Mouse (Mus musculus): ENCODE data around the gene Cacnb4.

Gene Cacnb4

DNA sequence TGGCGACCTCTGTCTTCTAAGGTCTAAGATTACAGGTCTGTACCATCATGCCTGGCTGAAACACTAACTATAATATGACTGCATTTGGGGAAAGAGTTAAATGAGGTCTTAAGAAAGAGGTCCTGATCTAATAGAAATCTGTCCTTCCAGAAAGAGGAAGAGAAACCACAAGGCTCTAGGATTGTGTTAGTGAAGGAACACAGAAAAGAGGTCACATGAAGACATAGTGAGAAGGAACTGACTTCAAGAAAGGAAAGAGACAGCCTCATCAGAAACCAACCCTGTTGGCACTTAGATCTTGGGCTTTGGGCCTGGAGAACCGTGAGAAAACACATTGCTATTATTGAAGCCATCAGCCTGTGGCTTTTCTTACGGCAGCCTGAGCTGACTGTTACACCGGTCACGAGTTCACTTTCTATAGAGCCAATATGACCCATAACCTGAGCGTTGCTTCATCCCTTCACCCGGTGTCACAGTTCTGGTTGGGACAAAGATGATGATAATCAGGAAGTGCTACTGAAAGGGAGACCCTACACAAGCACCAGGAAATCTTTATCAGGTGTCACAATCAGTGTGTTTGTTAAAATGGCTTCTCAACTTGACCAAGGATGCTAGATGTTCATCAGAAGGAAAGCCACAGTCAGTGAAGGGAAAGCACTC is 153.4 kb downstream of the Cacnb4 start:
- no peak for ATAC-seq (ENCODE audit: low TSS enrichment)

DNA sequence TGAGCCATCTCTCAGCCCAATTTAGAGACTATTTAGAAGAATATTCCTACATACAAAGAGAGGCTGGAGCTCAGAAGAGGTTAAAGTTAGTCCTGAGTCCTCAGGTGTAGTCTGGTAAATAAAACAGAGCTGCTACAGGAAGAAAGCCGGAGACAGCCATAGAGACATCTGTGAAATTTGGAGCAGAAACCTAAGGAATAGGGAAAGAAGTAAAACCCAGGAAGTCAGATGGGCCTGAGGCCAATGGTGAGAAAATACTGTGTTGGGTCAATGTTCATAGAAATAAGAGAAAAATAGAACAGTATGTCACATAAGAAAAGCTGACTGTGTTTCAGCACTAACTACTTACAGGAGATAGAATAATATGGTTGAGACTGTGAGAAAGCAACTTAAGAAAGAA is 155.6 kb downstream of the Cacnb4 start:
- no peak for ATAC-seq (ENCODE audit: low TSS enrichment)

DNA sequence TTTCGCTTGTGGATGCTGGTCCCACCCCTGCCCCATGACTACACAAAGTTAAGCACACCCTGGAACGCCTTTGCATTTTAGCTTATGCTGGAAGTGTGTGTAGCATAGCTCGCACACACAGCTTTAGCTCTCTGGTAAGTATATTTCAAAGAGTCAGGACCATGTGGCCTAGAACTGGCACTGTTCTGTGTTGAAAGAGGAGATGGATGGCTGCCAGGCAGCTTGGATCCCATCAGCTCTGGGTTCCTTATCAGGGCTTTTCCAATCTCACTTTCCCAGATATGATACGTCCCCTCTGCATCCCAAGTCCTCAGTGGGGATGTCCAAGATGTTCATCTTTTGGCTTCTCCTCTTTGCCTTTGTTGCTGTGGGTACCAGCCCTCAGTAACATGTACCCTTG is 157.9 kb downstream of the Cacnb4 start:
- ATAC-seq (ENCODE audit: low TSS enrichment): 0 out of 2 replicates have a peak, but pooled peaks have one; percentile 6

DNA sequence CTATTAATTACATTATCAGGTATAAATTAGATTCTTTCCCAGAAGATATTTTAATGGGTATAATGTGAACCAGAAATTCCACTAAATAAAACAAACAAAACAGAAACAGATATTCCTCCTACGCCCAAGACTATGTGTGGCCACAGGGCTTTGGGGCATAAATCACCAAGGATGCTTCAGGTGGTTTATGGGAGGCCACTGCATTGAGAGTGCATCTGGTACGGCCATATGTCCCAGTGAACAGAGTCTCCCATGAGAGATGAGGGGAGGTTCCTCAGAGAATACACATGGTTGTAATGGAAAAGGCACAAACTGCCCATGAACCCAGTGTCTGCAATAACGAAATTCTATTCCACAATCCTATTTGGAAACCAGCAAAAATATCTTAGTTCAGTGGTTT is 160.1 kb downstream of the Cacnb4 start:
- ATAC-seq (ENCODE audit: low TSS enrichment): no peak

DNA sequence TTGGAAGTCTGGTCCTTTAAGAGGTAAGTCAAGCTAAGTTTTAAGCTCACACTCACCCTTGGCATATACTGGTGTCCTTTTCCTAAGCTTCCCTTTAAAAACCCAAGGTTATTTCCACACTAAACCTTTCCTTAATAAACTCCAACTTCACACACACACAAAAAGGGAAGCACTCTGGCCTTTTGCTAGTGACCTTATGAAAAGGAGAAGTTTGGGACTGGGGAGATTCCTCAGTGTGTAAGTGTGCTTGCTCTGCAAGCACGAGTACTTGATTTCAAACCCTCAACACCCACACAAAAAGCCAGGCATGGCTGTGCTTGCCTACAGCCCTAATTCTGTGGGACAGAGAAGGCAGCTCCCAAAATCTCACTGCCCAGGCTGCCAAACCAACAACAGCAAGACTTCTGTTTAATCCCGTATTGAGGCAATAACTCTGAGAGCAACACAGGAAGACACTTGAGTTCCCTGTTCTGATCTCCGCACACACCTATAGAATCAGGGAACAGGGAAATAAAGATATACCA is 163.7 kb downstream of the Cacnb4 start:
- peak; percentile 58 for ATAC-seq (ENCODE audit: low TSS enrichment)

DNA sequence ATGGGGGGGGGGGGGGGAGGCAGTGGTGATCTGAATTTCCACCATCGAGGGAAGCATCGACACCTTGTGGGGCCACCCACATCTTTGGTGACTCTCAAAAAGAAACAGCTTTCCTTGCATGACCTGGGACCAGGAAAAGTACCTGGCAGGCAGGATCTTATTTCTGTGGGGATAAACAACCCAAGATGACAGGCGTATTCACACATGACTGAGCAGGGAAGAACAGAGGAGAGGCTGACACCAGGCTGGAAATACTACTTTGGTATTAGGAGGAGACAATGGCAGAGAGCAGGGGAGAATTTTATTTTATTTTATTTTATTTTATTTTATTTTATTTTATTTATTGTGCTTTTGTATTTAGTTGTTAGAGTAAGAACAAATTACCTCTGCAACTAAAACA is 164.4 kb downstream of the Cacnb4 start:
- no peak for ATAC-seq (ENCODE audit: low TSS enrichment)

DNA sequence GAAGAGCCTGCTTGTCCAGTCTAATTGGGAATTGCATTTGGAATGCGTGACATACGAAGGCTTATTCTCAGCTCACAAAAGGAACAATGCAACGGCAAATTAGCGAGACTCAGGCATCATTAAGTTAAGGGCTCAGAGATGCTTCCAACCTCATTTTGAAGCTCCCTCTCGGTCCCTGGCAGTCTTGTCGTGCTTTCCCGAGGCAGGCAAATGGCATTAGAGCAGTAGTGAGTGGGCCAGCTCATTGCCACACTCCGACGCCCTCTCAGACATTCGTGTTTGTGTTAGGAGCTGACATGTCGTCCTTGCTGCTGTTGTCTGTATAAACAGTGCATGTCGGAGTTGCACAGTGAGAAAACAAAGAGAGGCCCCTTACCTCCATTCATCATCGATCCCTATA is 164.8 kb downstream of the Cacnb4 start:
- ATAC-seq (ENCODE audit: low TSS enrichment): peak; percentile 38; the same call in 1 of the 2 replicates

DNA sequence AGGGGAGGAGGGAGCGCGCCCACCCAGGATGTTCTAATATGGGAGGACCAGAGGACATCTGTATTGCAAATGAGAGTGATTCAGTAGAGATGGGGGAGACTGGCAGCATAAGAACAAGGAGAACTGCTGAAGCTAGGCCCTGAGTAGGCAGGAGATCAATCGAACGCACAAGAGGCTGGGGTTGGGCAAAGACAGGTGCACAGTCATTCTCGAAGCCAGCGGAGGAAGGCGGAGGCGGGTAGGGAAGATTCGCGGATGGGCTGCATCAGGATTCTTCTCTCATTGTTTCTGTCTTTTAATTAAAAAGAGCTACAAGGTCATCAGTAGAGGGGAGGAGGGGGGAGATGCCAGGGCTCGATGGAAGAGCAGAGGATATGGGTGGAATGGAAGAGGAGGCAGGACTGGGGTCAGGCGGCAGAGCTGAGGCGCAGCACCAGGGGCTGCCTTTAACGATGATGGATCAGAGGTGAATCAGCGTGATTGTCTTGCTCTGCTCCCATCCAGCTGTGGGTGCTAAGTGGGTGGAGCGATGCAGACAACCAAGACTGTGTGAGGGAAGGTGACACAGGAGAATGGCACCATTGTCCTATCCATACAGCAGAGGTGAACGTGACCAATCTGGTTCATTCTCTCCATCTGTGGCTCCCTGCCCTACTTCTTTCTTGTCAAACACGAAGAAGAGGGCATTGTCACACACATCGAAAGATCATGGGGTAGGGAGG is 166.7 kb downstream of the Cacnb4 start:
- ATAC-seq (ENCODE audit: low TSS enrichment): peak; percentile 17; the same call in 1 of the 2 replicates

DNA sequence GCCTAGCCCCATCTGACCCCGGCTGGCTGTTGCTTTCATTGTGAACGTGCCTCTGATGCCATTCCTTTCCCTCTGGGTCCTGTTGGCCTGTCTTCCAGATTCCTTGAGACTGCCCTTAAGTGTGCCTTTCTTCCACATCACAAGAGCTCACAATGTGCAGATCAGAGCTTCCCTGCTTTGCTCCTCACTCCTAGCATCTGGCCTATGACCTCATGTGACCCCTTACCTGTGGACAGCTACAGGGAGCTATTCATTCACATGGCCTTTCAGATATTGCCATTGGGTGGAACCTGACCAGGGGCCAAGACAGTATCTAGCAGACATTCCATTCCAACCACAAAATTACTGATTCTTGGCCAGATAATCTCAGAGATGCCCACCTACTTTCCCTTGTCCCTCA is 171.5 kb downstream of the Cacnb4 start:
- ATAC-seq (ENCODE audit: low TSS enrichment): no peak

DNA sequence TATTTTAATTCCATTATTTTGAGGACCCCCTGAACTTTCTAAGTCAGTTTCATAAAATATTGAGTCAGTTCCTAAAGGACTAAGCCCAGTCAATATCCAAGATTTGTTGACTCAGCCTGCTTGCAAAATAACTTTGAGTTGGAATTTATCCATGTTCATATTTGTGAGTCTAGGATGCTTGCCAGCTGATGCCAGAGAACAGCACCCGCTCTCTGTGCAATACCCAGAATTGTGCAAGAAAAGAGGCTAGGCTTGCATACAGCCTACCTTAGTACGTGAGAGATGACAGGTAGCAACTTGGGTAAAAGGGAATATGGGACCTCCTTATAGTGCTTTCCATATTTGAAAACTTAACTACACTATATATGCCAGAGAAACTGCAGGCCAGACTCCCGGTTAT is 171.9 kb downstream of the Cacnb4 start:
- no peak for ATAC-seq (ENCODE audit: low TSS enrichment)

DNA sequence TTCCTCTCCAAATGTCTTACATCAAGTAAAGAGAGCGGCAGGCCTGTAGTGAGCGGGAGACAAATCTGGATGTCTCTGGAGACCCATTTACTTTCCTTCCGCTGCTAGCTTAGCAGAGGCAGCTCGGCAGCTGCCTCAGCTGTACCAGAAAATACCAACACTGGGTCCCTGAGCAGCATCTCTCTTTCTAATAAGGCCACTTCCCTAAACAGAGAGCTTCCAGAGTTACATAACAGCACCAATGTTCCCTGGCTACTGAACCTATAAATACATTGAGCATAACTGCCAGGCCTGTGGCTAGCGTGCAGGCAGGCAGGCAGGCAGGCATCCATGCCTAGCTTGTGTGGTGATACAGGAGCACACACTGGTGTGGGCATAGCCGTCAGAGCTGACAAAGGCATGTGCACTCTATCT is 176.8 kb downstream of the Cacnb4 start:
- ATAC-seq (ENCODE audit: low TSS enrichment): peak; percentile 85

DNA sequence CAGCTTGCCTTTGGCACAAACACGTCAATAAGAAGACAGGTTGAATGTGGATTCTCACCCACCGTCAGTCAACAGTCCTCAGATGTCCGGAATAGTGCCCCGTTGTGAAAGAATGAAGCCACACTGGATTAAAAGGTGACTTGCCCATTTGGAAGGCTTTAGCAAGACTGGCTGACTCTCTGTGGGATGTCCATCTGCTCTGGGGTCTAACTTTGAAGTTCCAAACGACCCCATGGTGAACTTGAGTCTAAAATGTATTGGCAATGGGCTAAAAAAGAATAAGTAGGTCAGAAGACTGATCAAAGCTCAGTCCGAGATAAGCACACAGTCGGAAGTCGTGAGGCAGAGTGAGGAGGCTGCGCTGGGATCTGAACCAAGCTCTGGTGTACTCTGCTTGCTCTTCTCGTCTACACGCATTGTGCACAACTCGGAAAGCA is 177.5 kb downstream of the Cacnb4 start:
- peak; percentile 51 for ATAC-seq (ENCODE audit: low TSS enrichment)

DNA sequence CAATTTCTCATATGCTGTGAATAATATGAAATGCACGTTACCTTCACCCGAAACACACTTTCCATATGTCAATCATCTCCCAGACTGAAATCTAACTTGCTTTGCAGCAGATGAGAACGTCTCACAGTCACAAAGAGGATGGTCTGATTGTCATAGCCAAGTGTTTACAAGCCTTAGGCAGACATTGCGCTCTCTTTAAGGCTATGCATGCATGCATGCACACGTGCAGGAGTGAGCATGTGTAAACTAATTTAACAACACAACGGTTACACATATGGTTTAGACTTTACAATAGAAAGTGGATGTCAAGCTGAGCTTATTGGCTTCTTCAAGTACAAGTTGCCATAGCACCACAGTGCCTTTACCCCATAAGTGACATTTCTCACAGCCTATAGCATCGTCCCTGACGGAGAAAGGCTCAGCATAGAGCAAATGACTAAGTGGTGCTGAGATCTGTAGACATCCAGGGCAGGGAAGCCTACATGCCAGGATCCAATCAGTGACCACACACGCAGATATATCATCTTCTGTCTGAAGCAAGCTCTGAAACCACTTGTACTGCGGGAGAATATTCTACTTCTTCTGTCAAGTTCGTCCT is 181.4 kb downstream of the Cacnb4 start:
- ATAC-seq (ENCODE audit: low TSS enrichment): peak; percentile 26

DNA sequence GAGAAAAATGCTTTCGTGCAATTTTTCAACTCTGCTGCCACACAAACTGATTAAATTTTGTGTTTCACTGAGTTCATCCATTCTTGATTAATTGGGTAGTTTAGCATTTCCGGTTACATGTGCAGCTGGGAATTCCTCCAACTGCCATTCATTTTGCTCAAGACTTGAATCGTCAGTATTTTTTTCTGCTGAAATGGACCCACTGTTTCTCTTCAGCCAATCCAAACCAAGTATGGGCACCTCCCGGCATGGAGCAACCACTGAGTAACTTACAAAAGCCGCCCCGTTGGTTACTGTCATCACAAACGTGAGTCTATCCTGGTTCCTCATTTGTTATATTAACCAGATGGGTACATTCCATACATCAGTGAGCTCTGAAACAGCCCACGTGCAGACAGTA is 182.4 kb downstream of the Cacnb4 start:
- no peak for ATAC-seq (ENCODE audit: low TSS enrichment)

DNA sequence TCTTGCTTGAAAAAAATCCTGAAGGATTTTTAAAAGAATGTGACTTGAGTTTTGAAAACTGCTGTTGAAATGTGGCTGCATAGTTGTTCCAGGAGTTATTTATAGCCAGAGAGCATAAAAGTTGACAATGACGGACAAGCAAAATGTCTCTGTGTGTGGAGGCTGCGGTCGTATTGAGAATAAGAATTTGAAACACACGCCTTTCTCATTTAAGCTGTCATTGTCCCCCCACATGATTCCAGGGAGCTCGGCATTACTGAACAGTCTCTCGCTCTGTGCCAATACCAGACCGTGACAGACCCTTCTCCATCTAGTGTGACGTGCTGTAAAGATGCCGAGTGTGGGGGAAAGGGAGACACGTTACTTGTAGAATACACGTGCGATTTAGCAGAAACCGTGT is 183.8 kb downstream of the Cacnb4 start:
- ATAC-seq (ENCODE audit: low TSS enrichment): peak; percentile 11; the same call in 1 of the 2 replicates

DNA sequence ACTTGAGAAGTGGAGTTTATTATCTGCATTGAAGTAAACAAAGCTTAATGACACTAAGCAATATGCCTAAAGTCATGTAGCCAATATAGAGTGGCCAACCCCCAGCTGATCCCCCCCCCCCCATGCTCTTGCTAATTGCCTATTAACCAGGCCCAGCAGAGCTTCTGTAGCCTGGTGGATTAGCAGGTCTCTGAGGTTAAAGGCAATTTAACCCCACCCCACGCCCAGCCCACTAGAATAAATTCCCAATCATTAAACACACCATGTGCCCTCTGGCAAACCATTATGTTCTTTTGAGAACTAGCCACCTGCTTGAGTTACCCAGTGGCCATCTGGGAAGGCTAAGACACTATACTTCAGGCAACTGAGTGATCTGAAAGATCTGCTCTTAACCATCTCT is 186.8 kb downstream of the Cacnb4 start:
- ATAC-seq (ENCODE audit: low TSS enrichment): no peak

DNA sequence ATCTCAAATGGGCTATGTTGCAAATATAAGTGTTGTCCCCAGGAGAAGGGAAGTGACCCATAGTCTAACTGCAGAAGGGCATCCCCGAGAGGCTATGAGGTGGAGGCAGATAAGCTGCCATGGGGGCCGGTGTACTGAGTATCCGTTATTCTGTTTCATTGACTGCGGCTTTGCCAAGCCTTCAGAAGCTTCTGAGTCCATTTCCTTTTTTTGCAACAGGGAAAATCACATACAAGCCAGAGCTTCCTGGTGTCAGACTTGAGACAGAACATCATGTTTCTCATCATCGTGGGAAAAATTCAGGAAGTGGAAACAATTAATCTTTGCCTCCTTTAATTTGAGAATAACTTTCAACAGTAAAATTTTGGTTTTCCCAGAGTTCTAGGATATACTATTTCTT is 193.1 kb downstream of the Cacnb4 start:
- ATAC-seq (ENCODE audit: low TSS enrichment): no peak

DNA sequence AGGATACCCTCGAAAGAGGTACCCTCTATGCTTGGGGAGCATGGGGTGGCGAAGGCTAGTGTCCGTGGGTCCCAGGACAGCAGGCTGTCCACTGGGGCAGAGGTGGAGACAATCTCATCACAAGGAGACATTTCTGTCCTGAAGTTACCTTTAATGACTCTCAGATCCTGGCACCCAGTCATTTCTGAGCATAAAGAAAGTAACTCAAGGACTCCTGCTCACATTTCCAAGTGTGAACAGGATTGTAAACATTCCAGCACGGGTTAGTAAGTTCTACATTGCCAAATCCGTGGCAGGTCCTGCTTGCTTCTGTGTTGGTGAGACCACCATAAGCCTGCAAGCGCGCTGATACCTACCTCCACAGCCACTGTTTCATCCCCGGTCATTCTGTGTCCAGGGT is 196.2 kb downstream of the Cacnb4 start:
- no peak for ATAC-seq (ENCODE audit: low TSS enrichment)

DNA sequence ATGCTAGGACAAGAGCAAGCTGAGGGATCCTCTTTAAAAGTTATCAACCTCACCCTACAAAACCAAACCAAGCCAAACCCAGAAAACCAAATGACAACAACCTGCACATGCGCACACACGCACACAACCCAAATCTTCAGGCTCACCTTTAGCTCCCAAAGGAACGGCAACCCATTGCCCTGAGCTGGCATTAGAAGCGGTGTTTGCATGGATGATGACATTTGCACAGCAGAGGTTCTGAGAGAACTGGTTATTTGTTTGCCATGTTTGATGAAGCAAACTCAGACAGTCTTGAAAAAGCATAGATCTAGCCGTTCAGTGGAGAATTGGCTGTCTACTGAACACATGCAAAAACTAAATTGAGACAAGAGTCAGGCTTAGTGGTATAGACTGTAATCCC is 198.1 kb downstream of the Cacnb4 start:
- ATAC-seq (ENCODE audit: low TSS enrichment): no peak

DNA sequence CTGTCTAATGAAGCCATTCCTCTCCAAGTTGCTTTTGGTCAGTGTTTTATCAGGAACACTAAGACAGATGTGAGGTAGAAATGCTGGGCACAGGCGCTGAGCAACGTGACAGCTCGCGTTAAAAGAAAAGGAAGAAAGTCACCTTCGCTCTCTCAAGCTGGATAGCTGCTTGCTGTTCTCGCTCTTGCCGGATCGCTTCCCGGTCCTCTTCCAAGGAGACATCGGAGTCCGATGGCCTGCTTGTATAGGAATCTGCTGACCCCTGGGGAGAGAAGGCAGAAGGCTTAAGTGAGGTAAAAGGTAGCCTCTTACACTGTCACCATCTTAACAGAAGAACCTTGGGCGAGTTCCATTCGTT is 199.1 kb downstream of the Cacnb4 start:
- no peak for ATAC-seq (ENCODE audit: low TSS enrichment)

DNA sequence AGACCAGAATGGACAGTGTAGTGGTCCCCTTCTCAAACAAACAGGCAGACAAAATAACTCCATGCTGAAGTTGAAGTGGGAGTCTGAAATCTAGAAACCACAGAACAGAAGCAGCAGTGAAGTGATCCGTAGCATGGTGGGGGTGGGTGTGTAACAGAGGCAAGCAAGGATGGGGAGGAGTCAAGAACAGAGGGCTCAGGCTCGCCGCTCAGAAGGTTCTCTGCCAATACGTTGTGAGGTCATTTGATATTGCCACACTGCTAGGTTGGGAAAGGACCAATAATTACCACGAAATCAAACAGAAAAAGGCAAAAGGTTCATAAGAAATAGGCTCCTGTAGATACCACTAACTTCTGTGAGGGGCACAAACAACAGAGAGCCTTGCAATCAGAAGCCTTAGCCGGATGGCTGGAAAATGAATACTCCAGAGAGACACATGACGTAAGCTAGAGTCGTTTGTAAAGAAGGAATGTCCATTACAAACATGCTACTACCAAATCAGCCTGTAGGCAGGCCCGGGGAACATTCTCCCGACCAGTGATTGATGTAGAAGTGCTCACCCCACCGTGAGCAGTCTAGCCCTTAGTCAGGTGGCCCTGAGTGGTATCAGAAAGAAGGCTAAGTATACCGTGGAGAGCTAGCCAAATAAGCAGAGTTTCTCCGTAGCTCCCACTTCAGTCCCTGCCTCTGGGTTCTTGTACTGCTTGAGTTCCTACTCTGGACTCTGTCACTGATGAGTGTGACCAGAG is 199.7 kb downstream of the Cacnb4 start:
- ATAC-seq (ENCODE audit: low TSS enrichment): no peak

DNA sequence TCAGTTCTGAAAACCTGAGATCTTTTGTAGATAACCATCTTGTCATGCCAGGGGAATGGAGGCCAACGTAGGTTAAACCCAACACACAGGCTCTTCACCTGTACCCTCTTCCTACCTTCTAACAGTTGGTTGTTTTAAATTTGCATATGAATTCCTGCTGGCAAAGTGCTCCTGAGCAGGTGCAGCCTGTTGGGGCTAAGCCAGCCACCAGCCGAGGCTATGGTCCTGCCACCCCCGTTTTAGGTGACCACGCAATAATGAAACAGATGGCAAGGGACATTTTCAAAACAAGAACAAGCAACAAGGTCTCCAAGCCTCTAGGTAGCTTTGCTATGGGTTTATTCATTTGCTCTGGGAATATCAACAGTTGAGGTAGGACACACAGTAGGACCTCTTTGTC is 200.8 kb downstream of the Cacnb4 start:
- ATAC-seq (ENCODE audit: low TSS enrichment): no peak

Data from frontal cortex, adult (tissue).